Mouse (Mus musculus): ENCODE results near the gene Fam184a.

The Fam184a gene

DNA sequence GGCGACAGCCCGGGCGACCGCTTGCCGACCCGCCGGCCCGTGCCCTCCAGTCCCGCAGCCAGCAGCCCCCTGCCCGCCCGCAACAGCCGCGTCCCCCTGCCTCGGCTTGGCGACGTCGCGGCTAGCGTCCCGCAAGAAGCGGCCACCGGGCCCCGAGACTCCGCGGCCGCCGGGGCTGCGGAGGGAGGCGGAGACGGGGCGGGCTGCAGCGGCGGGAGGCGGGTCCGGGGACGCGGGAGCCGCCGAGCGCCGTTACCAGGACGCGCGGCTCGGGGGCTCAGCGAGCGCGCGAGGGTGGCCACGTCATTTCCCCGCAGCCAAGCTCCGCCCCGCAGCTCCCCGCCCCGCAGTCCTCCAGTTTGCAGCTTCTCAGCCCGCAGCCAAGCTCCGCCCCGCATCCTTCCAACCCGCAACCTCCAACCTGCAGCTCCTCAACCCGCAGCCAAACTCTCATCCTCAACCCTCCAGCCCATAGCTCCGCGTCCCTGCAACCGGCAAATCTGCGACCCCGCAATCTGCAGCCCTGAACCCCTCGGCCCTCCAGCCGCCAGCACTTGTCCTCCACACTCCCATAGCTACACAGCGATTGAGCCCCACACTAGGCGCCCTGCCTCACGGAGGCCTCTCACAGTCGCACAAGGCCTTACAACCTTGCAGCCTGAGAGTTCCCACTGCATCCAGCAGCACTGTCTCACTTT, at the start of gene Fam184a:
Fam184a (minus strand) TSS at position 169 of the 698 bp plus-strand sequence.
- DNase-seq: peak; percentile 71 to 72

DNA sequence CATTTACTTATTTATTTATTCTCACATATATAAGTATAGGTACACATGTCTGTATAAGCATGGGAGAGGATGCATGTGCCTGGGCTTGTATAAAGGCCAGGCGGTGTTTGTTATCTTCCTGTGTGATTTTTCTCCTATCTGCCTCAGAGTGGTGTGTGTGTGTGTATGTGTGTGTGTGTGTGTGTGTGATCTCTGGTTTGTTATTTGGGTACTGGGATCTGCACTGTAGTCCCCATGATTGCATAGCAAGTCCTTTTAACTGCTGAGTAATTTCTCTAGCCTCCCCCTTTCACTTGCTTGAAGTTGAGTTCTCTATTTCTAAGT, 45.3 kb upstream of the Fam184a start:
- no peak for DNase-seq

DNA sequence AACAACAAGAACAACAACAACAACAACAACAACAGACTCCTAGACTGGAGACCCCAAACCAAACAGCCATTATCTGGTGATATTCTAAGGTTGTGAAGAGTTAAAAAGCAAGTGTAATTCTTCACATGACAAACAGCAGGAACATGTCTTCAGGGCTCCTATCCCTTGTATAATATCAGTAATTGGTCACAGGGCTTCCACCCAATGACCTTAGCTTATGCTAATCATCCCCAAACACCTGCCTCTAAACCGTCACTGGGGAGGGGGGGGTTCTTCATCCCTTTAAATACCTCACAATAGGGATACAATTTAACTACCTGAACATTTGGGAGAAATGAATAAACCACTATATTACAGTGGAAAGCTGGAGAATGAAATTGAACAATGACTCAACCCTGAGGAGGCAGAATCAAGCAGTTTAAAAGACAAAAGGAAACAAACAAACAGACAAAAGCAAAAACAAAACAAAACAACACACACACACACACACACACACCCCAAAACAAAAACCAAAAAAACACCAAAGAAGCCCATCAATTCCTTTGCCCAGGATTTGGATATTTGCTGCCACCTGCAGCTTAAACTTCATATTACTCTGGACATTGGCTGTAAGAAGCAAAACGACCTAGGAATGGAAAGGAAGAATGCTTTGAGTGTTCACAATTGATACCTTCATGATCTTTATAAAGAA, 44.8 kb upstream of the Fam184a start:
- peak in 1 of 2 experiments; percentile 30 for DNase-seq

DNA sequence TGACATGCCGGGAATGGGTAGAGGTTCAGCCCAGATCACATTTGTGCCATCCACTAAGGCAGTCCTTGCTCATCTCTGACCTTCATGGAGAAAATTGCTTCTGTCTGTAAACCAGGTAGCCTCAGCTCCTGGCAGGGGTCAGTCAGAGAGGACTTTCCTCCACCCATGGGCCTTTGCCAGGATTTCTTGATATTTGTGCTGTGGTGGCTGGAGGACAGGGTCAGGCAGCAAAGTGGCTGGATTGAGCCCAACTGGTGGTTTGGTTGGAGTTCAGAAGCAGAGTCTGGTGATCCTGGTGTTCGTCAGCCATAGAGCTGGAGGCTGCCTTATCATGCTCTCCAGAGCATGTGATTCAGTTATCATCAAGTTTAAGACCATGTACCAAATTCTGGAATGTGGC, 40.4 kb upstream of the Fam184a start:
- peak; percentile 46 to 56 for DNase-seq

DNA sequence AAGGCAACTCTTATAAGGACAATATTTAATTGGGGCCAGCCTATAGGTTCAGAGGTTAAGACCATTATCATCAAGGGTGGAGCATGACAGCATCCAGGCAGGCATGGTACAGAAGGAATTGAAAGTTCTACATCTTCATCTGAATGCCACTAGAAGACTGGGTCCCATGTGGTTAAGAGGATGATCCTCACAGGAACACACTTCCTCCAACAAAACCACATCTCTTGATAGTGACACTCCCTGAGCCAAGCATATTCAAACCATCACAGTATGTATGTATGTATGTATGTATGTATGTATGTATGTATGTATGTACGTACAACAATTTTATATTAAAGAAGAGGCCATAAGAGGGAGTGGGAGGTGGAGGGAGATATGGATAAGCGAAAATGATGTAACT, 25.7 kb upstream of the Fam184a start:
- DNase-seq: no peak

DNA sequence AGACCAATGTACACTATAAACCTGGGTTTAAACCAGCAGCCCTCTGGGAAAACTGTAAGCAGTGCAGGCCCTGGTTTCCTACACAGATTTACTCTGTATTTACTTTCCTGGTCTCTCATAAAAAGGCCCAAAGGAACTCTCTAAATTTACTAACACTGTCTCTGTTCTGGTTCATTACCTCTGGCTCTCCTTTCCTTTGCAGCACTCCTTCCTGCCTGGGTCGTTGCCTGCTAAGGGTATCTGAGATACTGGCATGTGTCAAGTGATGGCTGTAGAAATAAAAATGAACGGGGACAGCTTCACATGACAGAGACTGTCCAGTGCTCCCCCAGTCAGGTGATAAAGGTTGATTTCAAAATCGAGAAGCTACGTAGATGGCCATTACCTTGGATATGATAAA, 21.8 kb upstream of the Fam184a start:
- DNase-seq: no peak

DNA sequence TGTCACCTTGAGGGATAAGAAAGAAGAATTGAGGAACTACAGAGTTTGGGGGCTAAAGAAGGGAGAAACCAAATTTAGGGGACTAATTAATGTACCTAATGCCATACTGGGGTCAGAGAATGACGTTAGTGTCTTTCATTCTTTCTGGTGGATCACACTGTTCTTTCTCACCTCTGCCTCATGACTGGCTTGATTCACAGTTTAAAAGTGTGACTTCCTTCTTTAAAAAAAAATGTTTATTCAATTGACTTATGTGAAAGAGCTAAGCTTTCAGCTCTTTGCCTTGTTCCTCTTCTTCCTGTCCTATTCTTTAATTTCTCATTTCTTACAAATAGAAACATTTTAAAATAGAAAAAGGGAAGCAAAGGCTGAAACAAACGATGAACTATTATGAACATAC, 20.6 kb upstream of the Fam184a start:
- no peak for DNase-seq

DNA sequence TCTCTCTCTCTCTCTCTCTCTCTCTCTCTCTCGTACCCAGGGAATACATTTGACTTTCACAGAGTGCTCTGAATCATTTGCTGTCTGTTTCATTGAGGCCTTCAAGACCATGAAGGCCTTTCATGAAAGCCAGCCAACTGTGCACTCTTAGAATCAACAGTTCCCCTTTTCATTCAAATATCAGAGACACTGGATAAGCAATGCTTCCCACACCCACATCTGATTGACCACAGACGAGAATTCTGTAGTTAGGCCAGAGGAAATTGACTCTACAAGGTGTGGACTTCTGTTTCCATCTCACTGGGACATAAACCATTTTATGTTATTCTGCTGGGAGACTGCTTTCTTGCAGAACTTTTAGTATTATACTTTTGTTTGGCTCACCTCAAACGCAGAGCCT, 17.8 kb upstream of the Fam184a start:
- no peak for DNase-seq

DNA sequence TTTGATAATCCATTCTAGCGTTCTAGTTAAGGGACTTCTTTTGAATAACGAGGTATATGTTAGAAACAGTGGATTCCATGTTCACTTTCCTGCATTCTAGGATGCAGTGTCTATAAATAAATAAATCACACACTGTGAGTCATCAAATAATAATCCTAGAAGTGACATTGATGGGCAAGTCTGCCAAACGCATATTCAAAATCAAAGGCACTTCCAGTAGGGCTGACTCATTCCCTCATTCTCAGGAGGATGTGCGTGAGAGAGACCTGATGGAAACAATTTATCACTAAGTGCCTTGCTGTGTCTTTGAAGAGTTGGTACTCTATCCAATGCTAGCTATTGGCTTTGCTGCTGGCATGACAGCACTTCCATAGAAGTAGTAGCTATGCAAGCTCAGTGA, 14.5 kb upstream of the Fam184a start:
- DNase-seq: no peak

DNA sequence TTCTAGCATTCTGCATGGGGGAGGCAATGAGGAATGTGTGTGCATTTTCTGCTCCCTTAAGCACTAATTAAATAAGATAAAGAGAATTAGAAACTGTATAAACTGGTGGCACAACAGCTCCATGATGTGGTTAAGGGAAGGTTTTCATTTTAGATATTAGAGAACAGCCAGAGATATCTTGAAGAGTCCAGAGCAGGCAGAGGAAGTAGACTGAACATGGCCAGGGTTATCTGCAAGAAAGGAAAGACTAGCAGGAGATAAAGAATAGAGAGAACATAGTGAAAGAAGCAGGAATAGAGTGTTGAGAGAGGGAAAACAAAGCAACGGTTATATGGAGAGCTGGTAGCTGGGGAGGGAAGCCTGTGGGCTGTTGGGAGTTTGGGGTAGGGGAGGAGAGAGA, 1.8 kb upstream of the Fam184a start:
- DNase-seq: no peak

DNA sequence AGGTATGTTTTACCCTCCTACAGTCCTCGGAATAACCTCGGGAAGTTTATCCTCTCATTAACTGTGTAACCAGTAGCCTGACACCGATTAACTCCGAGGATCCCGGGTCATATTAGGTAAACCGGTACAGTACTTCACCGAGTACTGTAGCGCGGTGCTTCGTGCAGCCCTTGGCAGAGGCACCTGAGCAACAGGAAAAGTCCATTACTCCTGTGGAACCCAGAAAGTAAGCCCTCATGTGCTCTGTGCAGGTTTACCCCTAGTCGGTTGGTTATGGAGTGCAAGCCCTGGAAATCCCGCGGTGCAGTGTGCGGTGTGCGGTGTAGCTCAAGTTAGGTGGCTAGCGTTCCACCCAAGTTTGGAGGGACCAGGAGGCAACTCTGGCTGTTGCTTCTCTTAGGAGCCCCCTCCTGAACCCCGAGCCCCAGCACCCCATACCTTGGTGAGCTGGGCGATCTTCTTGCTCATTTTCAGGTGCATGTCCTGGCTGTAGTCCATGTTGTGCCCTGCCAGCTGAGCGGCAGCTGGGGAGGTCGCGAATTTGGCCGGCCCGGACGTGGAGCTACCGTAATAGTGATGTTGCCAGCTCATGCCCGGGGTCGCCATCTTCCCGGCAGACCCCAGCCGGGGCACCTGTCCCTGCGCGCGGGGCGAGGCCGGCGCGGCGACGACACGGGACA, 508 bp downstream of the Fam184a start:
- DNase-seq: peak; percentile 42 to 49

DNA sequence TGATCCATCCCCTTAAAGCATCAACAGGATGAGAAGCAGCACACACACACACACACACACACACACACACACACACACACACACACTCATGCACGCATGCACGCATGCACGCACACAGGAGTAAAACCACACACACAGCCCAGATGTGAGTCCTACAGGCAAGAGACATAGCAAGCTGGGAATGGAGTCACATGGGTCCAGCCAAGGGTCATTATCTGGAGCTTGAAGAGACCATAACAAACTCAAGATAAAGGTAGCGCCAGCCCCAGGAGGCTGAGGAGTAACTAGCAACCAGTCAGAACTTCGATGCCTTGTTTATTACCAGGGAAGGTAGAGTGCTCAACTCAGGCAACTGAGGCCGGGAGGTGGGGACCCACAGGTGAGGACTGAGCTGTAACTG, 4.9 kb downstream of the Fam184a start:
- no peak for DNase-seq

DNA sequence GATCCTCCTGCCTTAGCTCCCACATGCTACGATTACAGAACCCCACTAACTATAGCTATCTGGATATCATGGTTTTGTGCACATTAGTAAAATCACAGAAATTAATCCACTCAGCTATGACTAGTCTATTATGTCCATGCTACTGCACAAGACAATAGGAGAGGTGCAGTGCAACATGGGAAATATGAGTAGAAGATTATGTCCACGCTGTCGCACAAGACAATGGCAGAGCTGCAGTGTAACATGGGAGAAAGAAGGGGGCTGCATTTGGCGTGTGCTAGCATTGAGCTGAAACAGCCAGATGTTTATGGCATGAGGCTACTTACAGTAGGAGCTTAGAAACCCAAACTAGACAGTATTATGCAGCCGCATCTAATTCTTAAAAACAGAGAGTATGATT, 8.0 kb downstream of the Fam184a start:
- DNase-seq: no peak

DNA sequence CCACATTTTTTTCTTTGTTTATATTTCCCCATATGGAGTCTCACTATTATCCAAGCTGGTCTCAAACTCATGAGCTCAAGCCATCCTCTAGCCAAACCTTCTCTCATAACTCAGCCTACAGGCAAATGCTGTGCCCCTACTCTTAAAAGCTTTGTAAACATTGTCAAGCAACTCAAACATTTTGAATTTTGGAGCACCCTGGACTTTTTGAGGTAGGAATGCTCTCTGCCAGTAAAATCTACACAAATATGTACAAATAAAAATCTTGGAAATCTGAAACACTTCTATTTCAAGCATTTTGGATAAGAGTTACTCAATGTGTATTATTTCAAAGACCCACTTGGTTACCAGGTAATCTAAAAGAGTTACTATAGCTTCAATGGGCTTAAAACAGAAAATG, 10.9 kb downstream of the Fam184a start:
- DNase-seq: no peak

DNA sequence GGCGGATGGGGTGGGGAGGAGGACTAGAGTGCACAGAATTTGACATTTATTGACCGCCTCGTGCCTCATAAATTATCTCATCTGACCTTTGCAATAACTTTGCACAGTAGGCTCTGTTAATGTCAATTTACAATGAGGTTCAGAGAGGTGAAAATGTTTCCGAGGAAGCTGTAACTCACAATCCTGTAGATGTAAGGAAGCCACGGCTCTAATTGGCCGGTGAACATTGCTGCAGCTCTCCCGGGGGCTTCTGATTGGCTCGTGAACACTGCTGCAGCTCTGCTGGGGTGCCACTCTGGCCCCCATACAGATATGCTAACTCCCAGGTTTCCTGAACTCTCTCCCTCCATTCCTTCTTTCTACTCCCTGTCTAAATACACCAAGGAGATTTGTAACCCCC, 12.1 kb downstream of the Fam184a start:
- peak in 1 of 2 experiments; percentile 6 for DNase-seq

DNA sequence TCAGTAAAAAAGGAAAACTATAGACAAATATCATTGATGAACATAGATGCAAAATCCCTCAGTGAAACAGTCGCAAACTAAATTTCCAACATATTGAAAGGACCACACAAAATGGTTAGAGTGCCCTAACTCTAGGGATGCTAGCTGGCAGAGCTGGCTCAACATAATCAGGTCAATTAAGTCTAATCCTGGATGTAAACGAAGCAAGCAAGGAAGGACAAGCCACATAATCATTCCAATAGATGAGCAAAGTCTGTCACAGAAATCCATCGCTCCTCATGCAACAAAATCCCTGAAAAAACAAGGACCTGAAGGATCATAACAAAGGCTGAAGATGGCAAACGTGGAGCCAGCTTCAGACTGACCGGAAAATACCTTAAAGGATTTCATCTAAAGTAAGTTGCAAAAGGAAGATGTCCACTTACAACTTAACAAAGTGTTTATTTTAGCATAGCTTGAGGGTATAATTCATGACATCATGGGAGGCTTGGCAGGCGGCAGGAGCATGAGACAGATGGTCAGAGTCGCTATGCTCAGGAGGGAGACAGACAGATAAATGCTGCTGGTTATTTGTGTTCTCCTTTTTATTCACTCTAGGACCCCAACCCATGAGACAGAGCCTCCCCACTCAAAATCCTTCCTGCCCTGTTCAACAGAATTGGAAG, 15.6 kb downstream of the Fam184a start:
- no peak for DNase-seq

DNA sequence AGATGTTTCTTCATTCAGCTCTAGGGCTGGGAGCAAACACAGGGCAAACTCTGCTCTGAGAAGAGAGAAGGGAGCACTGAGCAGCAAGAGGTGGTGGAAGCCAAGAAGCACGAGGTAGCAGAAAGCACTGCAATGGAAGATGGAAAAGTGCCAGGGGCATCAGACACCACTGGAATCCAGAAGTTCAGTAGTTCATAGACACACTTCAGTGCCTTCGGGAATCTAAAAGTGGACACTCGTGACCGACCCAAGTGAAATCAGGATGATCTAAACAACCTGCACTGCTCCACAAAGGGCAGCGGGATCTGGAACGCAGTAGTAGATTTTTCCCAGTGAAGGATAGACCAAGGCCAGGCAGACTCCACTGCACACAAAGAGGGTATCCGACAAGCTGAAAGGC, 18.6 kb downstream of the Fam184a start:
- DNase-seq: peak; percentile 77 to 87

DNA sequence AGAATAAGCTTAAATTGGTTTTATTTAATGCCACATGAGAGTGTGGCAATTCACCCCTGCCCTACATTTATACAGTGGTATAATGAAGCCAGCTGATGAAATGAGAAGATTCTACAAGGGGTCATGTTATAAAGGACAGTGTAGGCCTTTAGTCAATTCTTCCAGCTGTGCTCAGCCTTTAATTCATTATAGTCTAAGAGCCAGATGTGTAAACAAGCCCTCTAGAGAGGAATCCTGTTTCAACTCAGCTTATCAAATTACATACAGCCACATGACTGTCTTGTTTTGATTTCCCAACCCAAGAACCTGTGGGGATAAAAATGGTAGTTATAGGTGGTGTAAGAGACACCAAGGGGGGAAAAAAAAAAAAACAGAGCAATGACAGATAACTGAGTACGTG, 22.0 kb downstream of the Fam184a start:
- DNase-seq: no peak

DNA sequence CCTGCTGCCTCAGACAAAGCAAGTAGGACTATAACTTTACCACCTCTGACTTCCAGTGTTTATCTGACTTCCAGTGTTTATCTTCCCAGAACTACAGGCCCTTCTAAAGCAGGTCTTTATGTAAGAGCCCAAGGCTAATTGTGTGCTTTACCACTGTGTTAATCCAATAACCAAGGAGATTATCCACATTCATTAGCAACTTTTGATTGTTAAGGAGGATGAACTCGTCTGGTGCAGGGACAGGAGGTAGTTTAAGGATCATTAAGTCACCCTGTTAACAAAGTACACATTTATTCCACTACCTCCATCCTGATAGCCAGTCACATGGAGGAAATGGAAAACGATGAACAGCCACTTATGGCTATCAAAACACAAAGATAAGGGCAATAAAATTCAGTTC, 25.6 kb downstream of the Fam184a start:
- no peak for DNase-seq

DNA sequence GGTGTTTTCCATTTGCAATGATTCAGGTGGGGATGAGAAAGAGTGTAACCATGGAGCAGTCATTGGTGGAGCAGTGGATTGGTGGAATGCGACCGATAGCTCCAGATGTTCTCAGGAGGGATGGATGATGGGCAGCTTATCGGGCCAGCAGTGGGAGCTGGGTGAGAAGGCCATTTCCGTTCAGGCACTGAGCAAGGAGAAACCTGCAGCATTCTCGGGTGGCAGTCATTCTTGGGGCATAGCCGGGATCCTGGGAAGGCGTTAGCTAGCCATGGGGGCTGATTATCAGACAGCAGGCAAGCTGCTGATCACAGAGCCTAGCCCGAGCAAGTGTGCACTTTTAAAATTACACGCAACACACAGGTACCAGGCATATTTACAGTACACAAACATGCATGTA, 46.4 kb downstream of the Fam184a start:
- no peak for DNase-seq

DNA sequence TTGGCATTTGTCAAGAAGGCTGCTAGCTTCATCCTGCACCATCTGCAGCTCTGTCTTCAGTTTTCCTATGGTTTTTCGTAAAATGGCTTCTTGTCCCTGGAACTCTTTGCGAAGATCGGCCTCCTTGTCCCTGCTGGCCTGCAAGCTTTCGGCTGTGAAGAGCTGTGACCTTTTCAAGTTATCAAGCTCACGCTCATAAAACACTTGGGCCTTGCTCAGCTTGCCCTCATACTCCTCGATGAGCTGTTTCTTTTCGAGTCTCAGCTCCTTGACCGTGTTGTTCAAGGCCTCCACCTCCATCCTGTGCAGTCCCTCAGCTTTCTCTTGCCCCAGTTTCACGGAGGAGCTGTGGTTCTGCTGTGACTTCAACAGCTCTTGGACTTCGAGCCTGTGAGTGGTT, 52.4 kb downstream of the Fam184a start:
- no peak for DNase-seq

DNA sequence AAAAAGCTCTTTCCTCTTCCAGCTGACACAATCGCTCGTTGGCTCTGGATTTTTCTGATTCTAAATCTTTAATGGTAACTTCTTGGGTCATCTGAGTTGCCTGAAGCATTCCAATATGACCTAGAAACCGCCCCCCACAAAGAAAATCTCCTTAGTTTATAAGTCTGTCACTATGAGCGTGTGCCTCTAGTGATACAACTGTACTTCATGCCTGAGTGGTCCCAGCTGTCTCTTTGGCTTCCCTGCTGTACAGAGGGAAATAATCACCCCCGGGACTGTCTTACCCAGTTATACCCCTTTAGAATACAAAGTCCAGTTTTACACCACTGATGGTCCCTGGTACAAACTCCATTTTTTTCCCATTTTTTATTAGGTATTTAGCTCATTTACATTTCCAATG, 56.2 kb downstream of the Fam184a start:
- DNase-seq: peak in 1 of 2 experiments; percentile 4

DNA sequence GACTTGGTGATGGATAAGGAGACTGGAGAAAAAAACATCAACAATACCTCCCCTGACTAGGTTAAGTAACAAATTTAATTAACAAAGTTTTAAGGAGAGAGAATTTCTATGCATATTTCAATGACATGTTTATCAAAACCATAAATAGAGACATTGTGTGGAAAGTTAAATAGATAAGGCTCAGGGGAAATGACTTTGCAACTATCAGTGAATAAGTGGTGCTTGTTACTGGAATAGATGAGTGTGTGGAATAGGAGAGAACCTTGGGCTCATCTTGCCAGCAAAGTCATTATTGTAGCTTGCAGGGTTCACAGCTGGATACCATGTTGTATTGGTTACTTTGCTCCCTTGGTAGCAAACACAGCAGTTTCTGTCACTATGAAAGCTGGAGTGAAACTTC, 59.7 kb downstream of the Fam184a start:
- no peak for DNase-seq

Measured in kidney, adult 8-10 months (tissue).